Mouse (Mus musculus): ENCODE measurements around the gene Smoc2. TPM values are rescaled to one million over a fixed set of nuclear protein-coding genes. Genes with fewer than 3 reads are reported as not detected.
A peak's percentile ranks its signal among the peaks of the same experiment; 100 is the strongest.

The Smoc2 gene
- total RNA-seq, 2 experiments from 2014 or later: 46.5 to 54.3 TPM

- no peak for DNase-seq
- intact Hi-C loops (cut with DNase I): no loop called here
These were observed 5.9 kb upstream of the Smoc2 start for GRCm38 (mm10) chr17:14273386-14273785.

- DNase-seq: no peak
- intact Hi-C loops (cut with DNase I): no loop called here
These were observed 2.0 kb upstream of the Smoc2 start for GRCm38 (mm10) chr17:14277310-14277709.

- DNase-seq: no peak
- intact Hi-C loops (cut with DNase I): loop anchor here (5.0 kb wide), 1 partner anchor 38 kb away; no protein-coding TSS in a partner anchor
These were observed 627 bp downstream of the Smoc2 start for GRCm38 (mm10) chr17:14279966-14280300.

GRCm38 (mm10) chr17:14280425-14280833 is 1.1 kb downstream of the Smoc2 start:
- DNase-seq: peak; percentile 43 to 57
- intact Hi-C loops (cut with DNase I): loop anchor here (5.0 kb wide), 1 partner anchor 38 kb away; no protein-coding TSS in a partner anchor

GRCm38 (mm10) chr17:14288015-14288616 is 8.8 kb downstream of the Smoc2 start:
- peak; percentile 80 to 85 for DNase-seq
- intact Hi-C loops (cut with DNase I): loop anchor here (2.0 to 5.0 kb wide), 3 partner anchors 55 to 619 kb away; no protein-coding TSS in a partner anchor

- no peak for DNase-seq
- intact Hi-C loops (cut with DNase I): no loop called here
These were observed 14.3 kb downstream of the Smoc2 start for GRCm38 (mm10) chr17:14293617-14294016.

GRCm38 (mm10) chr17:14295146-14295545 is 15.8 kb downstream of the Smoc2 start:
- intact Hi-C loops (cut with DNase I): no loop called here
- DNase-seq: no peak

- intact Hi-C loops (cut with DNase I): no loop called here
These were observed 21.1 kb downstream of the Smoc2 start for GRCm38 (mm10) chr17:14300361-14300760.

GRCm38 (mm10) chr17:14301491-14302344 is 22.4 kb downstream of the Smoc2 start:
- no peak for DNase-seq
- intact Hi-C loops (cut with DNase I): no loop called here

More at GRCm38 (mm10) chr17:14300361-14300760, 21.1 kb downstream of the Smoc2 start:
- no peak for DNase-seq

GRCm38 (mm10) chr17:14302356-14302755 is 23.1 kb downstream of the Smoc2 start:
- intact Hi-C loops (cut with DNase I): no loop called here
- DNase-seq: no peak

GRCm38 (mm10) chr17:14303722-14304121 is 24.4 kb downstream of the Smoc2 start:
- intact Hi-C loops (cut with DNase I): no loop called here
- DNase-seq: no peak

GRCm38 (mm10) chr17:14309884-14310283 is 30.6 kb downstream of the Smoc2 start:
- peak in 1 of 2 experiments; percentile 8 for DNase-seq

GRCm38 (mm10) chr17:14312440-14312839 is 33.1 kb downstream of the Smoc2 start:
- intact Hi-C loops (cut with DNase I): no loop called here
- no peak for DNase-seq

More at GRCm38 (mm10) chr17:14309884-14310283, 30.6 kb downstream of the Smoc2 start:
- intact Hi-C loops (cut with DNase I): no loop called here

- intact Hi-C loops (cut with DNase I): no loop called here
- DNase-seq: no peak
These were observed 35.0 kb downstream of the Smoc2 start for GRCm38 (mm10) chr17:14314308-14314707.

- intact Hi-C loops (cut with DNase I): no loop called here
- DNase-seq: no peak
These were observed 37.2 kb downstream of the Smoc2 start for GRCm38 (mm10) chr17:14316536-14316935.

- intact Hi-C loops (cut with DNase I): no loop called here
- DNase-seq: no peak
These were observed 38.1 kb downstream of the Smoc2 start for GRCm38 (mm10) chr17:14317439-14317838.

- intact Hi-C loops (cut with DNase I): no loop called here
- DNase-seq: no peak
These were observed 46.9 kb downstream of the Smoc2 start for GRCm38 (mm10) chr17:14326156-14326555.

GRCm38 (mm10) chr17:14328037-14328436 is 48.7 kb downstream of the Smoc2 start:
- DNase-seq: no peak

GRCm38 (mm10) chr17:14330498-14330897 is 51.2 kb downstream of the Smoc2 start:
- no peak for DNase-seq
- intact Hi-C loops (cut with DNase I): no loop called here

More at GRCm38 (mm10) chr17:14328037-14328436, 48.7 kb downstream of the Smoc2 start:
- intact Hi-C loops (cut with DNase I): no loop called here

GRCm38 (mm10) chr17:14339932-14340557 is 60.7 kb downstream of the Smoc2 start:
- DNase-seq: no peak
- intact Hi-C loops (cut with DNase I): no loop called here

- intact Hi-C loops (cut with DNase I): no loop called here
- no peak for DNase-seq
These were observed 61.4 kb downstream of the Smoc2 start for GRCm38 (mm10) chr17:14340736-14341135.
